Mouse (Mus musculus) heart, postnatal 14 days (tissue): ENCODE results near the gene Cacng5. TPM values are rescaled to one million over a fixed set of nuclear protein-coding genes. Genes with fewer than 3 reads are reported as not detected.

Experiments
- DNase-seq, 2 experiments: peaks; one replicate each; pipeline ENCODE4 v3.0.0; 2021 to 2022
- intact Hi-C: fragments of 180-260 bp; cut with DNase I; formaldehyde crosslinking; loops from one replicate; pipeline ENCODE4 v1.15.1; 2025
- total RNA-seq, 2 experiments: library from RNA; stranded (reverse); gene quantifications; 2 replicates each; pipeline ENCODE4 v1.2.3; 2021

Cacng5 gene
- total RNA-seq, 2 experiments from 2014 or later = 0.10 to 0.22 TPM

GRCm38 (mm10) chr11:107895635-107896034 lies 19.2 kb downstream of the Cacng5 start:
- intact Hi-C loops = no loop called here
- DNase-seq = no peak

- intact Hi-C loops = no loop called here
- DNase-seq = no peak
Measured at GRCm38 (mm10) chr11:107891377-107891776, 23.5 kb downstream of the Cacng5 start.

- intact Hi-C loops = no loop called here
- DNase-seq = no peak
Measured at GRCm38 (mm10) chr11:107887342-107887741, 27.5 kb downstream of the Cacng5 start.

- intact Hi-C loops = no loop called here
- no peak for DNase-seq
Measured at GRCm38 (mm10) chr11:107876840-107877239, 38.0 kb downstream of the Cacng5 start.

GRCm38 (mm10) chr11:107875861-107876494 lies 38.9 kb downstream of the Cacng5 start:
- intact Hi-C loops = no loop called here
- DNase-seq = no peak

GRCm38 (mm10) chr11:107872743-107873142 lies 42.1 kb downstream of the Cacng5 start:
- intact Hi-C loops = no loop called here
- no peak for DNase-seq

- DNase-seq = no peak
- intact Hi-C loops = no loop called here
Measured at GRCm38 (mm10) chr11:107867509-107867908, 47.3 kb downstream of the Cacng5 start.

- intact Hi-C loops = loop anchor here (2.0 kb wide), 1 partner anchor 118 kb away; no protein-coding TSS in a partner anchor
- peak; percentile 70 to 82 for DNase-seq
Measured at GRCm38 (mm10) chr11:107865128-107865527, 49.7 kb downstream of the Cacng5 start.

GRCm38 (mm10) chr11:107864024-107864423 lies 50.8 kb downstream of the Cacng5 start:
- intact Hi-C loops = loop anchor here (1.0 to 5.0 kb wide), 3 partner anchors 119 to 513 kb away; no protein-coding TSS in a partner anchor

GRCm38 (mm10) chr11:107861738-107862137 lies 53.1 kb downstream of the Cacng5 start:
- intact Hi-C loops = loop anchor here (5.0 kb wide), 1 partner anchor 516 kb away; no protein-coding TSS in a partner anchor
- no peak for DNase-seq

More at GRCm38 (mm10) chr11:107864024-107864423, 50.8 kb downstream of the Cacng5 start:
- DNase-seq = peak; percentile 65 to 81

- intact Hi-C loops = loop anchor here (5.0 kb wide), 1 partner anchor 517 kb away; no protein-coding TSS in a partner anchor
- no peak for DNase-seq
Measured at GRCm38 (mm10) chr11:107859871-107860270, 55.0 kb downstream of the Cacng5 start.

GRCm38 (mm10) chr11:107859288-107859687 lies 55.6 kb downstream of the Cacng5 start:
- intact Hi-C loops = no loop called here
- peak; percentile 36 to 50 for DNase-seq

- peak; percentile 38 to 67 for DNase-seq
- intact Hi-C loops = loop anchor here (1.0 to 2.0 kb wide), 2 partner anchors 224 to 340 kb away; no protein-coding TSS in a partner anchor
Measured at GRCm38 (mm10) chr11:107853088-107853487, 61.8 kb downstream of the Cacng5 start.

- intact Hi-C loops = no loop called here
- DNase-seq = no peak
Measured at GRCm38 (mm10) chr11:107849621-107850020, 65.2 kb downstream of the Cacng5 start.

GRCm38 (mm10) chr11:107844175-107844574 lies 70.7 kb downstream of the Cacng5 start:
- intact Hi-C loops = no loop called here
- no peak for DNase-seq

- intact Hi-C loops = no loop called here
- no peak for DNase-seq
Measured at GRCm38 (mm10) chr11:107833351-107834040, 81.4 kb downstream of the Cacng5 start.

Other genes starting within 250 kb of the Cacng5 start
- not detected for gene Cacng1, start 198.5 kb downstream of the Cacng5 start, total RNA-seq
- gene Cacng4, start 120.5 kb downstream of the Cacng5 start, total RNA-seq = under 1 TPM; 0.33 to 0.49 TPM